Mouse (Mus musculus) midbrain, embryonic 10.5 days (tissue): Measurements from ENCODE around the gene Celf5. TPM values are rescaled to one million over a fixed set of nuclear protein-coding genes. Genes with fewer than 3 reads are reported as not detected.

ENCODE experiments used
- DNase-seq: peaks from one replicate; pipeline ENCODE4 v3.0.0-alpha.2; 2017; ENCODE audit warnings: low spot score
- H3K27ac ChIP-seq: fragments of 300-500 bp; sonication (generic); replicated peaks from 2 replicates; pipeline ENCODE4 v1.5.1; 2016; ENCODE audit warnings: mild to moderate bottlenecking
- H3K27me3 ChIP-seq: fragments of 300-500 bp; sonication (generic); 2 replicates; pipeline ENCODE4 v1.6.1; 2016; ENCODE audit warnings: low read depth, mild to moderate bottlenecking; ENCODE audit not compliant: poor library complexity, severe bottlenecking
- H3K36me3 ChIP-seq: fragments of 300-500 bp; sonication (generic); 2 replicates; pipeline ENCODE4 v1.6.1; 2016; ENCODE audit warnings: mild to moderate bottlenecking, moderate library complexity
- H3K4me1 ChIP-seq: fragments of 300-500 bp; sonication (generic); 2 replicates; pipeline ENCODE4 v1.6.1; 2016
- H3K4me3 ChIP-seq: fragments of 300-500 bp; sonication (generic); 2 replicates; pipeline ENCODE4 v1.5.1; 2016; ENCODE audit warnings: mild to moderate bottlenecking, moderate library complexity
- H3K9me3 ChIP-seq: fragments of 300-500 bp; sonication (generic); replicated peaks from 2 replicates; pipeline ENCODE4 v1.6.1; 2016; ENCODE audit warnings: mild to moderate bottlenecking
- WGBS: fragments of 180-500 bp; shearing (Covaris S2); methylation state at CpG from one replicate; pipeline ENCODE4 v1.1.7; 2016; 5-methylcytosine and 5-hydroxymethylcytosine counted together
- polyA plus RNA-seq: library from polyadenylated mRNA; unstranded; fragments of >200 nt; fragmentation: Nextera tagmentation; extraction: Ambion mirVana; gene quantifications from 2 replicates; pipeline ENCODE4 v1.2.1, GENCODE M21; 2016

The Celf5 gene
- polyA plus RNA-seq, 1 experiment from 2014 or later: 5.0 TPM

GRCm38 (mm10) chr10:81495616-81496263, 13.2 kb upstream of the Celf5 start:
- Histone ChIP-seq H3K9me3 (no peaks in the 10 kb centered on the region), H3K27ac (peak overlapping the region; percentile 90), H3K36me3 (peaks cover 35% of the 10 kb centered on the region), H3K4me1 (peaks cover 45% of the 10 kb centered on the region), H3K4me3 (peak overlapping the region; percentile 65), H3K27me3 (no peaks in the 10 kb centered on the region)
- WGBS: 2% methylated on average over 41 of the region's 41 CpGs
- no peak for DNase-seq

GRCm38 (mm10) chr10:81495151-81495550, 12.6 kb upstream of the Celf5 start:
- Histone ChIP-seq H3K27ac (peak overlapping the region; percentile 90), H3K27me3 (no peaks in the 10 kb centered on the region), H3K4me3 (peak overlapping the region; percentile 65), H3K36me3 (peaks cover 41% of the 10 kb centered on the region), H3K9me3 (no peaks in the 10 kb centered on the region), H3K4me1 (peaks cover 45% of the 10 kb centered on the region)
- WGBS: 81% methylated on average over 6 of the region's 6 CpGs
- DNase-seq: no peak

GRCm38 (mm10) chr10:81494260-81495041, 11.9 kb upstream of the Celf5 start:
- Histone ChIP-seq H3K9me3 (no peaks in the 10 kb centered on the region), H3K4me3 (peak overlapping the region; percentile 65), H3K4me1 (peaks cover 45% of the 10 kb centered on the region), H3K27ac (no peak overlapping the region), H3K36me3 (peaks cover 48% of the 10 kb centered on the region), H3K27me3 (no peaks in the 10 kb centered on the region)
- no peak for DNase-seq
- 91% methylated on average over 11 of the region's 11 CpGs for WGBS

- Histone ChIP-seq H3K4me1 (peaks cover 38% of the 10 kb centered on the region), H3K27me3 (no peaks in the 10 kb centered on the region), H3K27ac (no peak overlapping the region), H3K36me3 (peaks cover 55% of the 10 kb centered on the region), H3K4me3 (0 out of 2 replicates have a peak overlapping the region, but pooled peaks have one; percentile 65), H3K9me3 (no peaks in the 10 kb centered on the region)
- no peak for DNase-seq
- WGBS: 81% methylated on average over 8 of the region's 8 CpGs
Observed at GRCm38 (mm10) chr10:81493601-81494220, 11.2 kb upstream of the Celf5 start.

GRCm38 (mm10) chr10:81492606-81493240, 10.2 kb upstream of the Celf5 start:
- H3K36me3 ChIP-seq: peaks cover 65% of the 10 kb centered on the region

GRCm38 (mm10) chr10:81491018-81491417, 8.5 kb upstream of the Celf5 start:
- Histone ChIP-seq H3K27ac (no peak overlapping the region), H3K36me3 (peaks cover 82% of the 10 kb centered on the region), H3K4me1 (peaks cover 24% of the 10 kb centered on the region), H3K9me3 (no peaks in the 10 kb centered on the region), H3K27me3 (no peaks in the 10 kb centered on the region), H3K4me3 (no peak overlapping the region)
- no peak for DNase-seq
- 91% methylated on average over 9 of the region's 9 CpGs for WGBS

More at GRCm38 (mm10) chr10:81492606-81493240, 10.2 kb upstream of the Celf5 start:
- no peak for DNase-seq
- Histone ChIP-seq H3K4me1 (peaks cover 34% of the 10 kb centered on the region), H3K27ac (no peak overlapping the region), H3K4me3 (no peak overlapping the region), H3K9me3 (no peaks in the 10 kb centered on the region), H3K27me3 (no peaks in the 10 kb centered on the region)
- 89% methylated on average over 11 of the region's 11 CpGs for WGBS

- H3K27me3 ChIP-seq: no peaks in the 10 kb centered on the region
- H3K9me3 ChIP-seq: no peaks in the 10 kb centered on the region
- no peak overlapping the region for H3K4me3 ChIP-seq
- no peak overlapping the region for H3K27ac ChIP-seq
- no peak for DNase-seq
- WGBS: 89% methylated on average over 14 of the region's 14 CpGs
- H3K36me3 ChIP-seq: peaks cover 84% of the 10 kb centered on the region
- peaks cover 19% of the 10 kb centered on the region for H3K4me1 ChIP-seq
Observed at GRCm38 (mm10) chr10:81489941-81490340, 7.4 kb upstream of the Celf5 start.

- no peaks in the 10 kb centered on the region for H3K9me3 ChIP-seq
- H3K27me3 ChIP-seq: no peaks in the 10 kb centered on the region
- 88% methylated on average over 11 of the region's 11 CpGs for WGBS
- peaks cover 72% of the 10 kb centered on the region for H3K36me3 ChIP-seq
- no peak overlapping the region for H3K4me3 ChIP-seq
- no peak overlapping the region for H3K27ac ChIP-seq
- DNase-seq: no peak
- peaks cover 13% of the 10 kb centered on the region for H3K4me1 ChIP-seq
Observed at GRCm38 (mm10) chr10:81488081-81488480, 5.6 kb upstream of the Celf5 start.

GRCm38 (mm10) chr10:81486496-81486895, 4.0 kb upstream of the Celf5 start:
- WGBS: 88% methylated on average over 10 of the region's 10 CpGs
- DNase-seq: no peak
- Histone ChIP-seq H3K27me3 (peaks cover 10% of the 10 kb centered on the region), H3K4me3 (no peak overlapping the region), H3K27ac (no peak overlapping the region), H3K9me3 (no peaks in the 10 kb centered on the region), H3K36me3 (peaks cover 56% of the 10 kb centered on the region), H3K4me1 (peaks cover 27% of the 10 kb centered on the region)

- Histone ChIP-seq H3K4me1 (peaks cover 32% of the 10 kb centered on the region), H3K36me3 (peaks cover 47% of the 10 kb centered on the region), H3K9me3 (no peaks in the 10 kb centered on the region), H3K27me3 (peaks cover 20% of the 10 kb centered on the region), H3K4me3 (peak overlapping the region; percentile 12; the same call in 1 of the 2 replicates), H3K27ac (peak overlapping the region; percentile 43; the same call in 1 of the 2 replicates)
- no peak for DNase-seq
- WGBS: 74% methylated on average over 7 of the region's 7 CpGs
Observed at GRCm38 (mm10) chr10:81485479-81486018, 3.0 kb upstream of the Celf5 start.

GRCm38 (mm10) chr10:81485060-81485449, 2.5 kb upstream of the Celf5 start:
- Histone ChIP-seq H3K27ac (peak overlapping the region; percentile 43; the same call in 1 of the 2 replicates), H3K9me3 (no peaks in the 10 kb centered on the region), H3K4me3 (peak overlapping the region; percentile 12; the same call in 1 of the 2 replicates), H3K36me3 (peaks cover 42% of the 10 kb centered on the region), H3K27me3 (peaks cover 24% of the 10 kb centered on the region), H3K4me1 (peaks cover 37% of the 10 kb centered on the region)
- WGBS: 43% methylated on average over 2 of the region's 2 CpGs
- no peak for DNase-seq

GRCm38 (mm10) chr10:81484441-81485059, 2.0 kb upstream of the Celf5 start:
- Histone ChIP-seq H3K4me3 (0 out of 2 replicates have a peak overlapping the region, but pooled peaks have one; percentile 12), H3K27me3 (peaks cover 29% of the 10 kb centered on the region), H3K4me1 (peaks cover 40% of the 10 kb centered on the region), H3K9me3 (no peaks in the 10 kb centered on the region), H3K36me3 (peaks cover 37% of the 10 kb centered on the region), H3K27ac (peak overlapping the region; percentile 43)
- DNase-seq: no peak
- 66% methylated on average over 6 of the region's 6 CpGs for WGBS
